Mouse (Mus musculus) frontal cortex, postnatal 36 days (tissue): Measurements from ENCODE around the gene Dut.
"Not testable (repeated sequence)": the region's sequence is repeated elsewhere in the genome, so short reads cannot be mapped to it uniquely, and the experiment has no call there.

Source experiments
- DNase-seq, 2 experiments: peaks; one replicate each; pipeline ENCODE4 v3.0.0; 2022; ENCODE audit warnings: low spot score in 2 of 2

Gene Dut

GRCm38 (mm10) chr2:125254630-125255029 is 7.6 kb downstream of the Dut start:
- no peak for DNase-seq

- DNase-seq: no peak
Measured at GRCm38 (mm10) chr2:125255886-125256285, 8.9 kb downstream of the Dut start.

GRCm38 (mm10) chr2:125259230-125260120 is 12.5 kb downstream of the Dut start:
- DNase-seq: no peak

GRCm38 (mm10) chr2:125260326-125260725 is 13.3 kb downstream of the Dut start:
- DNase-seq: no peak

GRCm38 (mm10) chr2:125263056-125263455 is 16.1 kb downstream of the Dut start:
- peak in 1 of 2 experiments; percentile 26 for DNase-seq

- no peak for DNase-seq
Measured at GRCm38 (mm10) chr2:125263753-125264152, 16.8 kb downstream of the Dut start.

GRCm38 (mm10) chr2:125268876-125269275 is 21.9 kb downstream of the Dut start:
- DNase-seq: no peak

- no peak for DNase-seq
Measured at GRCm38 (mm10) chr2:125275617-125276016, 28.6 kb downstream of the Dut start.

- DNase-seq: no peak
Measured at GRCm38 (mm10) chr2:125276692-125277091, 29.7 kb downstream of the Dut start.

GRCm38 (mm10) chr2:125278474-125278873 is 31.5 kb downstream of the Dut start:
- no peak for DNase-seq

- not testable (repeated sequence) for DNase-seq
Measured at GRCm38 (mm10) chr2:125279995-125280394, 33.0 kb downstream of the Dut start.

GRCm38 (mm10) chr2:125282334-125283206 is 35.6 kb downstream of the Dut start:
- DNase-seq: no peak

GRCm38 (mm10) chr2:125285777-125286176 is 38.8 kb downstream of the Dut start:
- DNase-seq: no peak

- no peak for DNase-seq
Measured at GRCm38 (mm10) chr2:125290197-125290965, 43.4 kb downstream of the Dut start.

- DNase-seq: no peak
Measured at GRCm38 (mm10) chr2:125291101-125291500, 44.1 kb downstream of the Dut start.

- no peak for DNase-seq
Measured at GRCm38 (mm10) chr2:125292616-125293015, 45.6 kb downstream of the Dut start.

- no peak for DNase-seq
Measured at GRCm38 (mm10) chr2:125293969-125294491, 47.0 kb downstream of the Dut start.

- DNase-seq: no peak
Measured at GRCm38 (mm10) chr2:125295526-125295925, 48.5 kb downstream of the Dut start.

- no peak for DNase-seq
Measured at GRCm38 (mm10) chr2:125298841-125299240, 51.9 kb downstream of the Dut start.

GRCm38 (mm10) chr2:125301877-125302624 is 55.1 kb downstream of the Dut start:
- peak in 1 of 2 experiments; percentile 23 for DNase-seq

GRCm38 (mm10) chr2:125302625-125302924 is 55.6 kb downstream of the Dut start:
- DNase-seq: peak; percentile 43 to 54
